Mouse (Mus musculus) brain, embryonic 14.5 days (tissue): Measurements from ENCODE around the gene Dtx3.

Experiments
- CTCF ChIP-seq: fragments of 200-500 bp; IDR thresholded peaks from 2 replicates; pipeline ENCODE4 v1.5.1; 2012; ENCODE audit warnings: inconsistent platforms, mild to moderate bottlenecking, moderate library complexity, borderline replicate concordance; ENCODE audit not compliant: insufficient read depth, insufficient read length; ENCODE audit errors: extremely low read depth
- POLR2A ChIP-seq: fragments of 200-500 bp; IDR thresholded peaks from 2 replicates; pipeline ENCODE4 v1.6.1; 2012; ENCODE audit warnings: mild to moderate bottlenecking, inconsistent platforms, borderline replicate concordance; ENCODE audit not compliant: poor library complexity, insufficient read depth, insufficient read length, severe bottlenecking; ENCODE audit errors: extremely low read depth

DNA sequence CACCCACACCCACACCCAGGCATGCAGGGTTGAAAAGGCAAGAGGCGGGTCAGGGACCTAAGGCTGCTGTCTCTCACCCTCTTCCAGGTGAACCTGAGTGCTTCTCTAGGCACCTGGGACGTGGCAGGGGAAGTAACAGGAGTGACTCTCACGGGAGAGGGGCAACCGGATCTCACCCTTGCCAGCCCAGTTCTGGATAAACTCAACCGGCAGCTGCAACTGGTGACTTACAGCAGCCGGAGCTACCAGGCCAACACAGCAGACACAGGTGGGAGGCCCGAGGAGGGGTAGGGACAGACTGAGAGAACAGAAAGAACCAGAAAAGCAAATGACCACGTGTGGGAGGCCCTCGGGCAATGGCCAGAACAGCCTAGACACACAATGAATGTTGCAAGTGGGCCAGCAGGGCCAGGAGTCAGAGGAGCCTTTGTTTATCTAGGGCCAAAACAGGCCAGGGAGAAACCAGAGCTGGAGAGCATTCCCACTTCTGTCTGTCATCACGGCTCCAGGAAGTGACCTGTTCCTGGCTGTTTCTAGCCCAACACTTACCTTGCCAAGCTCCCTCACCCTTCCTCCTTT is 27.8 kb downstream of the Dtx3 start:
- no peak for TF ChIP-seq CTCF
- no peak for TF ChIP-seq POLR2A
